Mouse (Mus musculus) MEL-GATA-1-ER (cell line): ENCODE measurements around the gene Mrgpra1.
"Not testable (repeated sequence)": the region's sequence is repeated elsewhere in the genome, so short reads cannot be mapped to it uniquely, and the experiment has no call there.

ENCODE experiments used
- DNase-seq: peaks from one replicate; pipeline ENCODE4 v3.0.0-alpha.2; 2012; ENCODE audit warnings: low read depth; ENCODE audit errors: extremely low read depth

Gene Mrgpra1

GRCm38 (mm10) chr7:47354140-47354539, at the start of gene Mrgpra1:
Gene Mrgpra1, minus strand, starts transcription at chr7:47354240.
- no peak for DNase-seq

- no peak for DNase-seq
Observed at GRCm38 (mm10) chr7:47401125-47401524, 47.1 kb upstream of the Mrgpra1 start.

- DNase-seq: no peak
Observed at GRCm38 (mm10) chr7:47348421-47348820, 5.6 kb downstream of the Mrgpra1 start.

- no peak for DNase-seq
Observed at GRCm38 (mm10) chr7:47345905-47346478, 8.0 kb downstream of the Mrgpra1 start.

GRCm38 (mm10) chr7:47341887-47342286, 12.2 kb downstream of the Mrgpra1 start:
- DNase-seq: not testable (repeated sequence)

- DNase-seq: not testable (repeated sequence)
Observed at GRCm38 (mm10) chr7:47341389-47341788, 12.7 kb downstream of the Mrgpra1 start.

GRCm38 (mm10) chr7:47318299-47318698, 35.7 kb downstream of the Mrgpra1 start:
- no peak for DNase-seq

- no peak for DNase-seq
Observed at GRCm38 (mm10) chr7:47312289-47312688, 41.8 kb downstream of the Mrgpra1 start.

GRCm38 (mm10) chr7:47309855-47310254, 44.2 kb downstream of the Mrgpra1 start:
- DNase-seq: no peak

GRCm38 (mm10) chr7:47304661-47305060, 49.4 kb downstream of the Mrgpra1 start:
- DNase-seq: not testable (repeated sequence)

- not testable (repeated sequence) for DNase-seq
Observed at GRCm38 (mm10) chr7:47299612-47300011, 54.4 kb downstream of the Mrgpra1 start.
